Mouse (Mus musculus) adrenal gland (tissue): ENCODE results near the gene Gtpbp8.

Experiments used
- intact Hi-C: fragments of 180-260 bp; cut with DNase I; formaldehyde crosslinking; loops from one replicate; pipeline ENCODE4 v1.15.1; 2025

The Gtpbp8 gene

DNA sequence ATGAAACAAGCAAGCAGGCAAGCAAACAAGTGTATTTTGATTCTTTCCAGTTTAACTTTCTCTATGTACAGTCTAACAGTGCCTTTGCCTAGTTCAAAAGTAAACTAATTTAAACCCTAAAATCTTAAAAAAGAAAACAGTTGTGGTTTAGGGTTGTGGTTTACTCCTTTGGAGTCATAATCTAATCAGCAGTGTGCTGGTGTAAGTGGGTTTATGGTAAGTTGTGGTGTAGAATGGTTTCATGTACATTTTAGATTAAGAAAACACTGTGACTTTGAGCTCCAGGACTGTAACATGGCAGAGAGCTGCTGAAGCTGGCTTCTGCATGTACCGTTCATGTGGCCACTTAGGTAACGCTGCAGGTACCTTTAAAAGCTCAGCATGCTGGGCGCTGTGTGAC lies 18.6 kb downstream of the Gtpbp8 start:
- intact Hi-C loops, result no loop called here

- intact Hi-C loops, result no loop called here
Measured at GRCm38 (mm10) chr16:44725286-44726223, 20.6 kb downstream of the Gtpbp8 start.

- intact Hi-C loops, result no loop called here
Measured at GRCm38 (mm10) chr16:44724847-44725246, 21.3 kb downstream of the Gtpbp8 start.

- intact Hi-C loops, result no loop called here
Measured at GRCm38 (mm10) chr16:44724083-44724787, 21.9 kb downstream of the Gtpbp8 start, which contains the start of gene Nepro. Gene Nepro (plus strand): TSS chr16:44724301.

DNA sequence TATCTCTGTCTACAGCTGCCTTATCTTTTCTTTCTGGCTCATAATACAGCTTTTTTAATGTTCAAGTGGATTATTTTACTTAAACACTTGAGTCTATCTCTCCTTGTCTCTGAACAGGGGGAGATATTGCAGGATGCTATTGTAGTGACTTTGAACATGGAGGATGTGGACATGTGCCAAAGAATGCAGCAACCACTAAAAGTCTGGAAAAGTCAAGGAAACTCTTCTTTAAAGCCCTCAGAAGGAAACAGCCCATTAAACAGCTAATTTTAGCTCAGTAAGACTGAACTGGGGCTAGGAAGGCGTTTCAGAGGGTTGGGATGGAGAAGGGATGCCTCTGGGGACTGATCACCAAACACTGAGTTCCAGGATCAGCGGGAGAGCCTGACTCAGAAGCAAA lies 23.5 kb downstream of the Gtpbp8 start:
- intact Hi-C loops, result no loop called here

DNA sequence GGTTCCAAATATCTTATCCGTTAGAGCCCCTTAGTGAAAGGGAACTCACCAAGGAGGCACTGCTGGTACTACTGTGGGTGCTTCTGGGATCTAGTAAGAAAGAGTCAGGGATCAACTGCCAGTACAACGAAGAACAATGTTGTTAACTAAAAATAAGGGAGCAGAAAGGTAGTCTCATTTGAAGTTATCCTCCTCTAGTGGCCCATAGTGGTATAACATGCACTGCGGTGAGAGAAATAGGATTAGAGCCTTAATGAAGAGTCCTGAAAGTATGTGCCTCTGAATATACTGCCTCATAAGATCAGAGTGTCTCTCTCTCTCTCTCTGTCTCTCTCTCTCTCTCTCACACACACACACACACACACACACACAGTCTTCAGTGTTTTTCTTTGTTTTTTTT lies 25.6 kb downstream of the Gtpbp8 start:
- intact Hi-C loops, result no loop called here

GRCm38 (mm10) chr16:44719349-44719748 lies 26.8 kb downstream of the Gtpbp8 start:
- intact Hi-C loops, result no loop called here

GRCm38 (mm10) chr16:44717838-44718237 lies 28.3 kb downstream of the Gtpbp8 start:
- intact Hi-C loops, result no loop called here

DNA sequence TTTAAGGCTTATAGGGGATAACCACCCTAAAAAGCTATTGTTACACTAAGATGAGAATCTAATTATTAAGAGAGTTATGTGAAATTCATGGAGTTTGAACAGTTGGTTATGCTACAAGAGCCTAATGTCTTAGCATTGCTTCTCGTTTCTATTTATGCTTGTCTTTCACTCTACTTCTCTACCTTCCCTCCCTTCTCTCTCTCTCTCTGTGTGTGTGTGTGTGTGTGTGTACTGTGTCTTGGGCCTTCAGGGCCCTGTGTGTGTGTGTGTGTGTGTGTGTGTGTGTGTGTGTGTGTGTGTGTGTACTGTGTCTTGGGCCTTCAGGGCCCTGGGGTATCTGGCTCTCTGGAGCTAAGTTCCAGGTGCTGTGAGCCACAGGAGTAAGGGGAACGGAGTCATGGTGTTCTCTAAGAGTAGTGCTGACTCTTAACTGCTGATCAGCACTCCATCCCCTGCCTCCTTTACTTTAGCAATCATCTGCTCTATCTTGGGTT lies 29.0 kb downstream of the Gtpbp8 start:
- intact Hi-C loops, result no loop called here

- intact Hi-C loops, result no loop called here
Measured at GRCm38 (mm10) chr16:44716305-44717140, 29.6 kb downstream of the Gtpbp8 start.

- intact Hi-C loops, result no loop called here
Measured at GRCm38 (mm10) chr16:44703458-44703857, 42.7 kb downstream of the Gtpbp8 start.

DNA sequence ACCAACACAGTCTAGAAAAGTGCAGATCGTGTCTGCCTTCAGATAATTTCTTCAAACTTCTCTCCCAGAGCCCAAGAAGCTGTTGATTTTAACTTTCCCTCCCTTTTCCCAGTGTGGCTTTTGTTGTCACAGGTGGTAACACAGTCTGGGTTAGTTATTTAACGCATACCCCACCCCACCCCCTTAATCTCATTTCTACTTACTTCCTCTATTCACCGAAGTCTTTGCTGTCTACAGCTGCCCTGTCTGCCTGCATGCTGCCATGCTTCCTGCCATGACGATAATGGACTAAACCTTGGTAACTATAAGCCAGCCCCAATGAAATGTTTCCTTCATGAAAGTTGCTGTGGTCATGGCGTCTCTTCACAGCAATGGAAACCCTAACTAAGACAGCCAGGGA lies 43.9 kb downstream of the Gtpbp8 start:
- intact Hi-C loops, result no loop called here

- intact Hi-C loops, result no loop called here
Measured at GRCm38 (mm10) chr16:44701155-44701554, 45.0 kb downstream of the Gtpbp8 start.

- intact Hi-C loops, result loop anchor here (10.0 kb wide), 2 partner anchors 143 to 213 kb away; partner anchors contain the start of gene Boc
Measured at GRCm38 (mm10) chr16:44697473-44698205, 48.5 kb downstream of the Gtpbp8 start.

DNA sequence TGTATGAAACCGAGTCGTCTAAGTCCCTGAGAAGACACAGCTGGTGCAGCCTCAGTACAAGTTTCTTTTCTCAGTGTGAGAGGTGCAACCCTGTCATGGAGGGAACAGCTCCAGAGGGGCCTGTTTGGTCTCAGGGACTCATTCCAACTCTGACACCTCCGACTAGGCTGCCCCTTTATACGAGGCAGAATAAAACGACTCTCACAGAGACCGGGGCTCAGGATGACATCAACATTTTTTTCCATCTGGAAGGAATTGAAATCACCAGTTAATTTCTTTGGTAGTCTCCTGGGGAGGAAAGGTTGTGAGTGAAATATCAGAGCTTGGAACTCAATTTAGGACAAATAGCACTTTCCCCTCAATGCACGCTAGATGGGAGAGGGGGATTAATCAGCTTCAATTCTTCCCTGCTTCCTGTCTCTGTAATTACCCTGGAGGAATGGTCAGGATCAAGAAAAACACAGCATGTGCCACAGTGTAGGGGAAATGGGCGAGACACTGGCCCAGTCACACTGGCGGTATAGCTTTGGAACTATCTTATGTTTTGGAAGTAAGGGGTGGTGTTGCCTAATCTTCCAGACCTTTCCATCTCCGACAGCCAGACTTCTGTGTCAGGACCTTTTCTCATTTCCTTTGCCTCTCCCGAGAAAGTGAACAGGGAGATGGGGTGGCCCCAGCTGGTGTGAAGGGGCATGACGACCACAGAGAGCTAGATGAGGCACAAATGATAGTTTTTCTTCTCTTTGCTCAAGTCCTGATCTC lies 50.1 kb downstream of the Gtpbp8 start:
- intact Hi-C loops, result loop anchor here (10.0 kb wide), 2 partner anchors 141 to 211 kb away; partner anchors contain the start of gene Boc

DNA sequence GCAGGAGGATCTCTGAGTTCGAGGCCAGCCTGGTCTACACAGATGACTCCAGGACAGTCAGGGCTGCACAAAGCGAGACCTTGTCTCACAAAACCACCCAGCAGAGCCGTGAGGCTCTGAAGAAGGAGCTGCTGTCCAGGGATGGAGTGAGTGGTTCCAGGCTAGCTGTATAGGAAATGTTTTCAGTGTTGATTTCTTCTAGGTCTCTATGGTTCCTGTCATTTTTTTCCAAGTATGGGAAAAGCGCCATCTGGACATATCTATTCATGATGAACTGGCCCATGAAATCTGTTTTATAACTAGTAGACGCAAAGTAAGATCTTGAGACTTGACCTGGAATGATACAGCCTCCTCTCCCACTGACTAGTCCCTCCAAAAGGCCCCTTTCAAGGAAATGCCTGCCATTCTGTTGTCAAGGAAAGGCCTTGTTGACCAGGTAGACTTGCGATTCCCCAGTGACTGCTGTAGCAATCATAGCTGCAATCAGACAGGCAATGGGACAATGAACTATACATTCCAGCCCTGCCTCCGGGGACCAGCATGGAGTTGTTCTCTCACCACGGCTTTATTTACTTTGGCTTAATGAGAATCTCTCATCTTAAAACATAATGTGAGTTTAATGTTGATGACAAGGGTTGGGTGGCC lies 50.8 kb downstream of the Gtpbp8 start:
- intact Hi-C loops, result loop anchor here (10.0 kb wide), 2 partner anchors 141 to 211 kb away; partner anchors contain the start of gene Boc

GRCm38 (mm10) chr16:44693695-44694094 lies 52.5 kb downstream of the Gtpbp8 start:
- intact Hi-C loops, result loop anchor here (10.0 kb wide), 2 partner anchors 139 to 209 kb away; partner anchors contain the start of gene Boc

GRCm38 (mm10) chr16:44692541-44692940 lies 53.6 kb downstream of the Gtpbp8 start:
- intact Hi-C loops, result loop anchor here (10.0 kb wide), 2 partner anchors 138 to 208 kb away; partner anchors contain the start of gene Boc
